Mouse (Mus musculus): ENCODE measurements at regions not wholly inside any gene's neighbourhood (a gene's known extent, or its start where the extent isn't known, plus 50 kb on each side); places are given as distances from the start of the nearest gene placed in this dataset.

- TF ChIP-seq CTCF (IDR thresholded peaks at IDR 0.05; ENCODE audit: low read depth) (no peak), EP300 (IDR thresholded peaks at IDR 0.05; ENCODE audit: low read depth) (no peak)
Observed at GRCm38 (mm10) chr14:76816666-76817065, 219.9 kb upstream of the Ccdc122 start.
